Mouse (Mus musculus) brain, embryonic 18.5 days (tissue): ENCODE measurements around the gene Krtap9-3.

Experiments
- DNase-seq: peaks from one replicate; pipeline ENCODE4 v3.0.0-alpha.2; 2012; ENCODE audit warnings: low read depth, low spot score

The Krtap9-3 gene

GRCm38 (mm10) chr11:99566530-99566929 lies 31.4 kb downstream of the Krtap9-3 start, which contains the start of gene Krtap3-1:
Gene Krtap3-1, minus strand, starts transcription at chr11:99566630.
- DNase-seq = no peak

- no peak for DNase-seq
Measured at GRCm38 (mm10) chr11:99562580-99562979, 35.3 kb downstream of the Krtap9-3 start.

GRCm38 (mm10) chr11:99559366-99559765 lies 38.5 kb downstream of the Krtap9-3 start, which contains the start of gene Gm11939:
Gene Gm11939, minus strand, starts transcription at chr11:99559466.
- DNase-seq = no peak

DNA sequence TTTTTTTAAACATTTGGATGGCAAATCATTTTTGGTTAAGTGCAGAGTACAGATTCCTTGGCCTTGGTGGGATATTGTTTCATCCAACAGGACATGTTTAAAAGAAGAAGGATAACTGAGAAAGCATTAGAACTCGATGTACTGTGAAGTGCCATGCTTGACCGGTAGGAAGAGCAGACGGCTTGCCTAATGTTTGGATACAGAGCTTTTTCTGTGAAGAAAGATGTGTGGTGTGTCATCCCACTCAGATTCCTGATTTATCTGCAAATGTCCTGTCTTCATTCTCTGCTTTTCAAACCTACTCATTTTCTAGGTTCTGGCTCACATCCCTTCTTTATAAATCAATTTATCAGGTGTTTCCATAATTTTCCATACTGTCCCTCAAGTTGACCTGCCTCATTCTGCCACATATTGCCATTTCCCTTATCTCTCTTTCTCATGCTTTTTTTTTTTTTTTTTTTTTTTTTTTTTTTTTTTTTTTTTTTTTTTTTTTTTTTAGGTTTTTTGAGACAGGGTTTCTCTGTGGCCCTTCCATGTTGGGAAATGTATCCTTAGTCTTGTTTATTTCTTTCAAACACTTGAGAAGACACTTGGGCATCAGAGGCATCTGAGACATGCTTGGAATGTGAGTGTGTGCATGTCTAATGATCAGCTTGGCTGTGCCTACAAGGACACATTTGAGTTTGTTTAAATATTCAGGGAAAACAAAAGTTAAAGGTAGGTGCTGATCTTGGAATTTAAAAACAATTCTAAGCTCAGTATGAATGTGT lies 39.7 kb downstream of the Krtap9-3 start:
- no peak for DNase-seq

GRCm38 (mm10) chr11:99556753-99557152 lies 41.2 kb downstream of the Krtap9-3 start, which contains the start of gene Krtap3-2:
Gene Krtap3-2, minus strand, starts transcription at chr11:99556853.
- no peak for DNase-seq

GRCm38 (mm10) chr11:99556195-99556594 lies 41.7 kb downstream of the Krtap9-3 start:
- no peak for DNase-seq

DNA sequence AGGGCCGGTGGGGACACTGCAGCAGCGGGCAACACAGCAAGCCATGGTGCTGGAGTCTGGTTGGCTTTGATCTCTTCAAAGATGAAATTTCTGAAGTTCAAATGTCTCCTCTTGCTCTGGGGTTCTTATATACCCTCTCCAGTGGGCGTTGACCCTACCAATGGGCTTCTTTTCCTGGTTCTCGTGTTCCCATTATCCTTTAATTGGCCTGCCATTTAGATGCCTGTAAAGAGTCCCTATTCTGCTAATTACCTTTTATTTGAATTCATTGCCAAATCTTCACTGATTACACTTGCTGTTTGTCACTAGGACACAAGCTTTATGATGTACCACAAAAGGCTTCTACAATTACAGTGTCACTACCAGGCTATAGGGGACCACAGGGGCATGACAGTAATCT lies 47.1 kb downstream of the Krtap9-3 start, which contains the start of gene Krtap3-3:
Gene Krtap3-3 (minus strand): TSS at position 101 of the 400 bp plus-strand sequence.
- no peak for DNase-seq

DNA sequence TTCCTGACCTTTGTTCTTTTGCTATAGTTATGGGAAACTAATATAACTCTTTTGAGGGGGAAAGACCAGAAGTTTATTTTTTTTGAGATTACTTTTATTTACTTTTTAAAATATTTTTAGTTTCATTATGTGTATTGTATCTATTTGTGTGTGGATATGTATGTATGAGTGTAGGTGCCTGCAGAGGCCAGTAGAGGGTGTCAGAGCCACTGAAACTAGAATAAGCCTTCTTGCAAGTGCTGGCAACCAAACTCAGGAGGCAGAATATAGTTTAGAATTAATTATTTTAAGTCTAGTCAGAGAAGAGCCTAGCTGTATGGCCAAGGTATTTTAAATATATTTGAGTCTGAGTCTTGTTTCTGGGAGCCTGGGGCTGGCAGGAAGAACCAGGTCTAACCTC lies 50.0 kb downstream of the Krtap9-3 start:
- no peak for DNase-seq
